Mouse (Mus musculus) intestine, embryonic 16.5 days (tissue): ENCODE results near the gene Prss43. TPM values are rescaled to one million over a fixed set of nuclear protein-coding genes. Genes with fewer than 3 reads are reported as not detected.
"Not testable (repeated sequence)": the region's sequence is repeated elsewhere in the genome, so short reads cannot be mapped to it uniquely, and the experiment has no call there.

Source experiments
- ATAC-seq: fragments of 200-750 bp; cut with Nextera tagmentation; 2 replicates; pipeline ENCODE4 v1.8.0; 2017; ENCODE audit warnings: moderate TSS enrichment, moderate library complexity
- H3K27ac ChIP-seq: fragments of 300-500 bp; sonication (generic); 2 replicates; pipeline ENCODE4 v1.5.1; 2014; ENCODE audit warnings: mild to moderate bottlenecking, low read length
- H3K27me3 ChIP-seq: fragments of 300-500 bp; sonication (generic); replicated peaks from 2 replicates; pipeline ENCODE4 v1.6.1; 2014; ENCODE audit warnings: low read length, control low read depth, mixed read lengths; ENCODE audit not compliant: control insufficient read depth, insufficient read depth
- H3K36me3 ChIP-seq: fragments of 300-500 bp; sonication (generic); 2 replicates; pipeline ENCODE4 v1.6.1; 2014; ENCODE audit warnings: low read length, control low read depth; ENCODE audit not compliant: control insufficient read depth, insufficient read depth
- H3K4me1 ChIP-seq: fragments of 300-500 bp; sonication (generic); 2 replicates; pipeline ENCODE4 v1.6.1; 2014; ENCODE audit warnings: low read length, control low read depth, mixed read lengths; ENCODE audit not compliant: control insufficient read depth, insufficient read depth
- H3K4me2 ChIP-seq: fragments of 300-500 bp; sonication (generic); 2 replicates; pipeline ENCODE4 v1.6.1; 2014; ENCODE audit warnings: low read depth, low read length, control low read depth
- H3K4me3 ChIP-seq: fragments of 300-500 bp; sonication (generic); 2 replicates; pipeline ENCODE4 v1.5.1; 2014; ENCODE audit warnings: mild to moderate bottlenecking, low read length
- H3K9ac ChIP-seq: fragments of 300-500 bp; sonication (generic); 2 replicates; pipeline ENCODE4 v1.6.1; 2014; ENCODE audit warnings: low read depth, low read length
- H3K9me3 ChIP-seq: fragments of 300-500 bp; sonication (generic); 2 replicates; pipeline ENCODE4 v1.6.1; 2016; ENCODE audit warnings: low read length, control low read depth; ENCODE audit not compliant: control insufficient read depth
- WGBS: fragments of 180-500 bp; shearing (Covaris S2); extraction: QIAGEN DNeasy Blood & Tissue Kit; methylation state at CpG from one replicate; pipeline ENCODE4 v1.1.7; 2014; 5-methylcytosine and 5-hydroxymethylcytosine counted together
- polyA plus RNA-seq: library from polyadenylated mRNA; unstranded; fragments of >200 nt; fragmentation: Nextera tagmentation; extraction: Ambion mirVana; gene quantifications from 2 replicates; pipeline ENCODE4 v1.2.1, GENCODE M21; 2015

The Prss43 gene
- polyA plus RNA-seq, 1 experiment from 2014 or later, result not detected

GRCm38 (mm10) chr9:110797013-110797412 is 29.5 kb upstream of the Prss43 start:
- Histone ChIP-seq H3K27me3 (no peaks in the 10 kb centered on the region), H3K4me2 (no peak overlapping the region), H3K9me3 (no peaks in the 10 kb centered on the region), H3K4me1 (no peaks in the 10 kb centered on the region), H3K27ac (no peak overlapping the region), H3K4me3 (no peak overlapping the region), H3K36me3 (no peaks in the 10 kb centered on the region), H3K9ac (no peak overlapping the region)
- 83% methylated on average over 10 of the region's 10 CpGs for WGBS
- ATAC-seq, result no peak

- 92% methylated on average over 14 of the region's 14 CpGs for WGBS
- Histone ChIP-seq H3K27ac (no peak within 1 kb of the TSS), H3K4me1 (no peaks in the 10 kb centered on the region), H3K27me3 (no peaks in the 10 kb centered on the region), H3K4me2 (no peak within 1 kb of the TSS), H3K9me3 (no peaks in the 10 kb centered on the region), H3K9ac (no peak within 1 kb of the TSS), H3K36me3 (no peaks in the 10 kb centered on the region), H3K4me3 (no peak within 1 kb of the TSS)
- ATAC-seq, result no peak
Observed at GRCm38 (mm10) chr9:110797866-110798265, 28.6 kb upstream of the Prss43 start, which contains the start of gene Prss42. TSS of gene Prss42 (plus strand) at chr9:110798166.

- Histone ChIP-seq H3K9me3 (no peaks in the 10 kb centered on the region), H3K36me3 (no peaks in the 10 kb centered on the region), H3K4me3 (no peak overlapping the region), H3K4me2 (no peak overlapping the region), H3K27me3 (no peaks in the 10 kb centered on the region), H3K9ac (no peak overlapping the region), H3K27ac (no peak overlapping the region), H3K4me1 (no peaks in the 10 kb centered on the region)
- ATAC-seq, result no peak
- WGBS, result 87% methylated on average over 8 of the region's 8 CpGs
Observed at GRCm38 (mm10) chr9:110800834-110801479, 25.5 kb upstream of the Prss43 start.

GRCm38 (mm10) chr9:110803294-110803693 is 23.2 kb upstream of the Prss43 start:
- 60% methylated on average over 4 of the region's 4 CpGs for WGBS
- ATAC-seq, result no peak
- Histone ChIP-seq H3K4me1 (no peaks in the 10 kb centered on the region), H3K36me3 (no peaks in the 10 kb centered on the region), H3K9ac (no peak overlapping the region), H3K4me2 (no peak overlapping the region), H3K27ac (no peak overlapping the region), H3K4me3 (no peak overlapping the region), H3K27me3 (no peaks in the 10 kb centered on the region), H3K9me3 (no peaks in the 10 kb centered on the region)

- no peaks in the 10 kb centered on the region for H3K4me1 ChIP-seq
- H3K4me3 ChIP-seq, result no peak overlapping the region
- no peak for ATAC-seq
- H3K36me3 ChIP-seq, result no peaks in the 10 kb centered on the region
- no peak overlapping the region for H3K27ac ChIP-seq
- no peak overlapping the region for H3K9ac ChIP-seq
- 65% methylated on average over 4 of the region's 4 CpGs for WGBS
- no peaks in the 10 kb centered on the region for H3K9me3 ChIP-seq
- H3K27me3 ChIP-seq, result no peaks in the 10 kb centered on the region
- H3K4me2 ChIP-seq, result no peak overlapping the region
Observed at GRCm38 (mm10) chr9:110810051-110810450, 16.4 kb upstream of the Prss43 start.

GRCm38 (mm10) chr9:110813789-110814188 is 12.7 kb upstream of the Prss43 start, which contains the start of gene Prss44:
TSS of gene Prss44 (plus strand) at chr9:110813994.
- 67% methylated on average over 18 of the region's 18 CpGs for WGBS
- no peak within 1 kb of the TSS for H3K9ac ChIP-seq
- H3K4me3 ChIP-seq, result no peak within 1 kb of the TSS
- no peaks in the 10 kb centered on the region for H3K36me3 ChIP-seq
- no peaks in the 10 kb centered on the region for H3K27me3 ChIP-seq
- no peaks in the 10 kb centered on the region for H3K4me1 ChIP-seq
- ATAC-seq, result no peak
- H3K4me2 ChIP-seq, result no peak within 1 kb of the TSS
- H3K9me3 ChIP-seq, result no peaks in the 10 kb centered on the region
- H3K27ac ChIP-seq, result no peak within 1 kb of the TSS

- H3K4me2 ChIP-seq, H3K27ac ChIP-seq, H3K36me3 ChIP-seq, H3K9ac ChIP-seq, H3K9me3 ChIP-seq, H3K4me3 ChIP-seq, ATAC-seq, H3K27me3 ChIP-seq, H3K4me1 ChIP-seq: not testable (repeated sequence)
Observed at GRCm38 (mm10) chr9:110820546-110820945, 5.9 kb upstream of the Prss43 start.

- H3K27ac ChIP-seq, result no peak overlapping the region
- no peak overlapping the region for H3K4me3 ChIP-seq
- H3K9me3 ChIP-seq, result no peaks in the 10 kb centered on the region
- H3K4me2 ChIP-seq, result no peak overlapping the region
- ATAC-seq, result no peak
- 74% methylated on average over 7 of the region's 7 CpGs for WGBS
- H3K36me3 ChIP-seq, result no peaks in the 10 kb centered on the region
- H3K27me3 ChIP-seq, result no peaks in the 10 kb centered on the region
- no peak overlapping the region for H3K9ac ChIP-seq
- H3K4me1 ChIP-seq, result no peaks in the 10 kb centered on the region
Observed at GRCm38 (mm10) chr9:110821436-110821835, 5.1 kb upstream of the Prss43 start.

GRCm38 (mm10) chr9:110825426-110825825 is 1.1 kb upstream of the Prss43 start:
- Histone ChIP-seq H3K27me3 (no peaks in the 10 kb centered on the region), H3K36me3 (no peaks in the 10 kb centered on the region), H3K9me3 (no peaks in the 10 kb centered on the region), H3K27ac (no peak overlapping the region), H3K4me1 (no peaks in the 10 kb centered on the region), H3K4me3 (no peak overlapping the region), H3K9ac (no peak overlapping the region), H3K4me2 (no peak overlapping the region)
- ATAC-seq, result no peak
- WGBS, result 77% methylated on average over 4 of the region's 4 CpGs

- no peaks in the 10 kb centered on the region for H3K36me3 ChIP-seq
- no peak overlapping the region for H3K4me2 ChIP-seq
- no peaks in the 10 kb centered on the region for H3K27me3 ChIP-seq
- no peak overlapping the region for H3K27ac ChIP-seq
- no peak for ATAC-seq
- no peaks in the 10 kb centered on the region for H3K4me1 ChIP-seq
- H3K4me3 ChIP-seq, result no peak overlapping the region
- 71% methylated on average over 7 of the region's 7 CpGs for WGBS
- H3K9ac ChIP-seq, result no peak overlapping the region
- no peaks in the 10 kb centered on the region for H3K9me3 ChIP-seq
Observed at GRCm38 (mm10) chr9:110825832-110826231, 658 bp upstream of the Prss43 start.
